Mouse (Mus musculus): ENCODE results near the gene Bpi.

Bpi gene

GRCm38 (mm10) chr2:158242170-158242896, 15.6 kb upstream of the Bpi start:
- no peak for DNase-seq (ENCODE audit: low spot score in 2 of 2)

- DNase-seq (ENCODE audit: low spot score in 2 of 2) = no peak
These were observed 14.6 kb upstream of the Bpi start for GRCm38 (mm10) chr2:158243129-158243870.

GRCm38 (mm10) chr2:158245072-158245817, 12.6 kb upstream of the Bpi start:
- DNase-seq (ENCODE audit: low spot score in 2 of 2) = no peak

GRCm38 (mm10) chr2:158247852-158248251, 10.0 kb upstream of the Bpi start:
- DNase-seq (ENCODE audit: low spot score in 2 of 2) = no peak

- DNase-seq (ENCODE audit: low spot score in 2 of 2) = no peak
These were observed 9.6 kb upstream of the Bpi start for GRCm38 (mm10) chr2:158248318-158248717.

DNA sequence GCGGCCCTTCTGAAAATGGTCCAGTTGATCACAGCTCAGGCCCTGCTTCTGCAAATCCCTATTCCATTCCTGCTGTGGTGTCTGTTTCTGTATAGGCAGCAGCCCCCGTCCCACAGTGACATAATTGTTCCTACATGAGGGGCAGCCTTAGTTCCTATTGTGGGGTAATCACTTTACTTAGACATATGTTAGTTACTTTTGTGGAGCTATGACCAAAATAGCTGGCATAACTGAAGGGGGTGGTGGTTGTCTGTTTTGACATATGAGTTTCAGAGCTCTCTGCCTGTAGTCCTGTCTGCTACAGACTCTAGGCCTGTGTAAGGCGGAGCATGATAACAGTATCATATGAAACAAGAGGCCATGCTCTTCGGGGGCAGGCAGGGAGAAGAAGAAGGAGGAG, 7.3 kb upstream of the Bpi start:
- DNase-seq (ENCODE audit: low spot score in 2 of 2) = no peak

DNA sequence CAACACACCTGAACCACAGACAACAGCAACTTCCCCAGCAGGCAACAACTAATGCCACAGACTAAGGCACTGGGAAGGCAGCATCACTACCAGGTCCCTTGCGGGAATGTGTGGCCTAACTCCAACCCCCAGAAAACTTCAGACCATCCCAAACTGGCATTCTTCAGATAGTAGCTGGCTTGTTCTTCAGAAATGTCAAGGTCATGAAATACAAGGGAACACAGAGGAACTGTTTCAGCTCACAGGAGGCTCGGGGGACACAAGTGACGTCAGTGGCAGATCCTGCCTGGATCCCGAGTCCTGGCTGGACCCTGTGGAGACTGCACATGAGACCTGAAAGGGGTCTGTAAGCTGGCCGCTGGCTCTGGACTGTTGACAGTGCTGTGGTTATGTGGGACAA, 4.1 kb upstream of the Bpi start:
- no peak for DNase-seq (ENCODE audit: low spot score in 2 of 2)

GRCm38 (mm10) chr2:158256894-158257293, 1.0 kb upstream of the Bpi start:
- DNase-seq (ENCODE audit: low spot score in 2 of 2) = no peak

GRCm38 (mm10) chr2:158258781-158259180, 887 bp downstream of the Bpi start:
- DNase-seq (ENCODE audit: low spot score in 2 of 2) = peak; percentile 19 to 53

DNA sequence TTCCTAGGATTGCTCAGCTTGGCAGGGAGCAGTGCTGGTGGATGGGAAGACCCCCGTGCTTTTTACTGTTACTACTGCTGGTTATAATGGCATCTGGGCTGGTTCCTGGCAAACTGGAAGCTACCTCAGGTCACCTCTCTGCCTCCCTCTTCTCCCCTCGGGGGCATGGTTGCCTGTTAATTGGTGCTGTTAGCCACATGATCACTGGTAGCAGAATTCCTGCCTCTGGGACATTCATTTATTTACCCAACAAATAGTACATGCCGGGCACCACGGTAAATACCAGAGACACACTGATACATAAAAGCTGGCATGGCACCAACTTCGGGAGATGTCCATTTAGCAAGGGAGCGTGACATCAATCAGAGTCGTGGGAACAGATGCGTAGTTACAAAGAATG, 1.6 kb downstream of the Bpi start:
- no peak for DNase-seq (ENCODE audit: low spot score in 2 of 2)

DNA sequence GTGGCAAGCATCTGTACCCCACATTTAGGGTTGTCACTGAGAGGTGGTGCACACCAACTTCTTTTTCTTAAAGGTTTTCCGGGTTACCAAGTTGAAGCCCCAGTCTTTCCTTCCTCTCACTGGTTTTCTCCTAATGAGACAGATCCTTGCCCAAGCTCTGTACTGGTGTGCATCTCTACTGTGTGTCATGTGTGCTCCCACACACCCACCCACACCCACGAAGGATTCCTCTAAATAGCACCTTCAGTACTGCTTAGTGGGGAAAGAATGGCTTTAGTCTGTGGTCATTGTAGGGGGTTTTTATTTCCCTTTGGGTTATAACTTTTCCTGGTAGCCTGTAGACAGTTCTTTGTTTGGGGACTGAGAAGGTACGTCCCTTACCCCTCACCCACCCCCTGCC, 7.0 kb downstream of the Bpi start:
- no peak for DNase-seq (ENCODE audit: low spot score in 2 of 2)

DNA sequence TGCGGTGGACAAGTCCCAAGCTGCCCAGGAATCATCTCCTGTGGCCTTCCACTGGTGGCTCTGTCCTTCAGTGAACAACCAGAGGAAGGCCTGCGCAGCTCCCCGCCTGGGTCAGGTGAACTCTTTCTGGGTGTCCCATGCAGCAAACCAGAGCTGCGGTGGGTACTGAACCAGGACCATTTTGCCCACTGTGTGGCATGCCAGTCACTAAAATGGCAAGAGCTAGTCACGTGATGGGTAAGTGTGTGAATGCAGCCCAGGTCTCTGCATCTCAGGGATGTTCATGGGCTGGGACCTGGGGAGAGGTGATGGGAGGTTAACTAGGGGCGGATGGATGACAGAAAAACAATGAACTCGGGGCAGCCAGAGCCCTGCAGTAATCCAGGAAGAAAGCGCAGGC, 12.1 kb downstream of the Bpi start:
- DNase-seq (ENCODE audit: low spot score in 2 of 2) = no peak

- no peak for DNase-seq (ENCODE audit: low spot score in 2 of 2)
These were observed 15.8 kb downstream of the Bpi start for GRCm38 (mm10) chr2:158273646-158274045.

DNA sequence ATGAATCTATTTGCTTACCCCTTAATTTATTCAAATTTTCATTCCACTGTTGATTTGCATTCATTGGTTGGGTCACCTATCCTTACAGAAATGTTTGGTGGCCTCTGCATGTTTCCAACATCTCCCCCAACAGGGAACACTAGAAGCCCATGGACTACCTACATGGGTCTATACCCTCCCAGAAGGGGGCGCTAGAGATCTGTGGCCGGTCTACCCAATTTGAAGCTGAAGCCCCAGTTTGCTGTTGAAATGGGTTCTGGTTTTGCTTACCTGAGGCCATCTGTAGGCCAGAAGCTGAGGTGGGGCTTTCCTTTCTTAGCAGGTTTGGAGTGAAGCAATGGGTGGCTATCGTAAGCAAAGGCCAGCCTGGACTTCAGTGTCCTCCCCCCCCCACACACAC, 17.5 kb downstream of the Bpi start:
- DNase-seq (ENCODE audit: low spot score in 2 of 2) = no peak

- no peak for DNase-seq (ENCODE audit: low spot score in 2 of 2)
These were observed 17.9 kb downstream of the Bpi start for GRCm38 (mm10) chr2:158275811-158276210.

GRCm38 (mm10) chr2:158276451-158276850, 18.6 kb downstream of the Bpi start:
- DNase-seq (ENCODE audit: low spot score in 2 of 2) = no peak

- no peak for DNase-seq (ENCODE audit: low spot score in 2 of 2)
These were observed 19.0 kb downstream of the Bpi start for GRCm38 (mm10) chr2:158276878-158277277.

DNA sequence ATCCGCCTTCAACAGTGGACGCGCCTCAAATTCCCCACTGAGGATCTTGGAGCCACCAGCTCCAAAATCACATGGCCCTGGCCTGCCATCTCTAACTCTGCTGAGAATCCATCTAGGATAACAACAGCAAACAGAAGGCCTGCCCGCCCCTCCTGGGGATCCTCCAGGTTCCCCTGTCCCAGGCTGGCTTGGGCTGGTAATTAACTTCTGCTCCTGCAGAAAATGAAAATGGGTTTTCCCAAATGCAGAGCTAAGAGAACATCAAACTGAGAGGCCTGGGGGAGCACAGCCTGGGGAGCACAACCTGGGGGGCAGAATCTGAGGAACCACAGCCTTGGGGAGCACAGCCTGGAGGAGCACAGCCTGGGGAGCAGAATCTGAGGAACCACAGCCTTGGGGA, 21.8 kb downstream of the Bpi start:
- no peak for DNase-seq (ENCODE audit: low spot score in 2 of 2)

- DNase-seq (ENCODE audit: low spot score in 2 of 2) = no peak
These were observed 23.8 kb downstream of the Bpi start for GRCm38 (mm10) chr2:158281497-158282205.

GRCm38 (mm10) chr2:158283136-158283535, 25.2 kb downstream of the Bpi start:
- DNase-seq (ENCODE audit: low spot score in 2 of 2) = no peak

GRCm38 (mm10) chr2:158283771-158284170, 25.9 kb downstream of the Bpi start:
- no peak for DNase-seq (ENCODE audit: low spot score in 2 of 2)

DNA sequence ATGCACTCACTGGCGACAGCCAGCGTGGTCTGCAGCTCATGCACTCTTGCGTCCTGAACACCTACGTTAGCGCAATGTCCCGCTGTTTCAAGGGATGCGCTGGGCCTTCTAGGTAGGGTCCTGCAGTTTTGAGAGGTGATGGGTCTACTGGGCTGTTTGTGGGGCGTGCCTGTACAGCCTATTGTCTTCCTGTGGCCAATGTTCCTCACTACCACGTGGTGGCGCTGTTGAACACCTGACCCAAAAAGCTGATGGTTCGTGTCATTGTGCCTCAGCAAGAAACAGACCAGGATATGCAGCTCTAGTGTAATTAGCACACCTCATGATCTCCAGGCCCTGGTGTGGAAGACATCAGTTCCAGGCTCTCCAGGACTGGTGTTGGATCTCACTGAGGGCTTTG, 26.7 kb downstream of the Bpi start:
- DNase-seq (ENCODE audit: low spot score in 2 of 2) = peak in 1 of 2 experiments; percentile 17

Measured in spleen, postnatal 14 days (tissue).